Mouse (Mus musculus): ENCODE measurements around the gene Cd34. TPM values are rescaled to one million over a fixed set of nuclear protein-coding genes. Genes with fewer than 3 reads are reported as not detected.

Gene Cd34
- polyA plus RNA-seq, 1 experiment from 2014 or later, result 53.2 TPM

GRCm38 (mm10) chr1:194929972-194930355 is 8.7 kb upstream of the Cd34 start:
- Histone ChIP-seq H3K4me1 (replicated peaks; ENCODE audit: control insufficient read depth, insufficient read depth, low read length) (peaks cover 5% of the 10 kb centered on the region; the same call in 1 of the 2 replicates), H3K36me3 (ENCODE audit: control insufficient read depth, insufficient read depth, low read length) (no peaks in the 10 kb centered on the region), H3K9ac (ENCODE audit: low read length) (no peak overlapping the region), H3K4me3 (ENCODE audit: low read depth, low read length) (no peak overlapping the region), H3K9me3 (ENCODE audit: control insufficient read depth, low read length) (no peaks in the 10 kb centered on the region), H3K4me2 (ENCODE audit: low read length) (no peak overlapping the region), H3K27ac (ENCODE audit: low read depth) (0 out of 2 replicates have a peak overlapping the region, but pooled peaks have one; percentile 11), H3K27me3 (replicated peaks; ENCODE audit: control insufficient read depth, insufficient read depth, low read length) (no peaks in the 10 kb centered on the region)
- ATAC-seq (replicated peaks; ENCODE audit: low FRiP score, low TSS enrichment, low read depth) (no peak), DNase-seq (ENCODE audit: low spot score) (no peak)
- WGBS, result 40% methylated on average over 1 of the region's 1 CpGs

GRCm38 (mm10) chr1:194930706-194931105 is 7.9 kb upstream of the Cd34 start:
- Histone ChIP-seq H3K27ac (ENCODE audit: low read depth) (no peak overlapping the region), H3K4me1 (replicated peaks; ENCODE audit: control insufficient read depth, insufficient read depth, low read length) (peaks cover 5% of the 10 kb centered on the region; the same call in 1 of the 2 replicates), H3K4me3 (ENCODE audit: low read depth, low read length) (no peak overlapping the region), H3K36me3 (ENCODE audit: control insufficient read depth, insufficient read depth, low read length) (no peaks in the 10 kb centered on the region), H3K9ac (ENCODE audit: low read length) (no peak overlapping the region), H3K27me3 (replicated peaks; ENCODE audit: control insufficient read depth, insufficient read depth, low read length) (no peaks in the 10 kb centered on the region), H3K9me3 (ENCODE audit: control insufficient read depth, low read length) (no peaks in the 10 kb centered on the region), H3K4me2 (ENCODE audit: low read length) (no peak overlapping the region)
- no peak for DNase-seq (ENCODE audit: low spot score)
- no peak for ATAC-seq (replicated peaks; ENCODE audit: low FRiP score, low TSS enrichment, low read depth)

GRCm38 (mm10) chr1:194935351-194935750 is 3.3 kb upstream of the Cd34 start:
- ATAC-seq (replicated peaks; ENCODE audit: low FRiP score, low TSS enrichment, low read depth) (no peak), DNase-seq (ENCODE audit: low spot score) (no peak)
- peaks cover under 1% of the 10 kb centered on the region; the same call in 1 of the 2 replicates for H3K4me1 ChIP-seq (replicated peaks; ENCODE audit: control insufficient read depth, insufficient read depth, low read length)
- no peaks in the 10 kb centered on the region for H3K36me3 ChIP-seq (ENCODE audit: control insufficient read depth, insufficient read depth, low read length)
- H3K9me3 ChIP-seq (ENCODE audit: control insufficient read depth, low read length), result no peaks in the 10 kb centered on the region
- 0 out of 2 replicates have a peak, but pooled peaks cover 8% of the 10 kb centered on the region for H3K27me3 ChIP-seq (replicated peaks; ENCODE audit: control insufficient read depth, insufficient read depth, low read length)
- H3K4me3 ChIP-seq (ENCODE audit: low read depth, low read length), result no peak overlapping the region
- H3K9ac ChIP-seq (ENCODE audit: low read length), result no peak overlapping the region
- 31% methylated on average over 1 of the region's 1 CpGs for WGBS
- H3K4me2 ChIP-seq (ENCODE audit: low read length), result no peak overlapping the region
- no peak overlapping the region for H3K27ac ChIP-seq (ENCODE audit: low read depth)

GRCm38 (mm10) chr1:194941528-194941927 is 2.9 kb downstream of the Cd34 start:
- H3K4me1 ChIP-seq (replicated peaks; ENCODE audit: control insufficient read depth, insufficient read depth, low read length), result 0 out of 2 replicates have a peak, but pooled peaks cover 5% of the 10 kb centered on the region
- H3K4me3 ChIP-seq (ENCODE audit: low read depth, low read length), result no peak overlapping the region
- DNase-seq (ENCODE audit: low spot score) (no peak), ATAC-seq (replicated peaks; ENCODE audit: low FRiP score, low TSS enrichment, low read depth) (no peak)
- 0 out of 2 replicates have a peak, but pooled peaks cover 8% of the 10 kb centered on the region for H3K27me3 ChIP-seq (replicated peaks; ENCODE audit: control insufficient read depth, insufficient read depth, low read length)
- H3K9me3 ChIP-seq (ENCODE audit: control insufficient read depth, low read length), result no peaks in the 10 kb centered on the region
- H3K36me3 ChIP-seq (ENCODE audit: control insufficient read depth, insufficient read depth, low read length), result no peaks in the 10 kb centered on the region
- no peak overlapping the region for H3K27ac ChIP-seq (ENCODE audit: low read depth)
- H3K9ac ChIP-seq (ENCODE audit: low read length), result no peak overlapping the region
- no peak overlapping the region for H3K4me2 ChIP-seq (ENCODE audit: low read length)

GRCm38 (mm10) chr1:194942912-194943311 is 4.3 kb downstream of the Cd34 start:
- H3K4me3 ChIP-seq (ENCODE audit: low read depth, low read length), result no peak overlapping the region
- H3K27me3 ChIP-seq (replicated peaks; ENCODE audit: control insufficient read depth, insufficient read depth, low read length), result 0 out of 2 replicates have a peak, but pooled peaks cover 8% of the 10 kb centered on the region
- H3K4me1 ChIP-seq (replicated peaks; ENCODE audit: control insufficient read depth, insufficient read depth, low read length), result 0 out of 2 replicates have a peak, but pooled peaks cover 5% of the 10 kb centered on the region
- no peak overlapping the region for H3K4me2 ChIP-seq (ENCODE audit: low read length)
- H3K36me3 ChIP-seq (ENCODE audit: control insufficient read depth, insufficient read depth, low read length), result no peaks in the 10 kb centered on the region
- ATAC-seq (replicated peaks; ENCODE audit: low FRiP score, low TSS enrichment, low read depth) (no peak), DNase-seq (ENCODE audit: low spot score) (no peak)
- H3K27ac ChIP-seq (ENCODE audit: low read depth), result no peak overlapping the region
- H3K9me3 ChIP-seq (ENCODE audit: control insufficient read depth, low read length), result no peaks in the 10 kb centered on the region
- H3K9ac ChIP-seq (ENCODE audit: low read length), result no peak overlapping the region

GRCm38 (mm10) chr1:194943485-194943884 is 4.9 kb downstream of the Cd34 start:
- 0 out of 2 replicates have a peak, but pooled peaks cover 5% of the 10 kb centered on the region for H3K4me1 ChIP-seq (replicated peaks; ENCODE audit: control insufficient read depth, insufficient read depth, low read length)
- DNase-seq (ENCODE audit: low spot score) (no peak), ATAC-seq (replicated peaks; ENCODE audit: low FRiP score, low TSS enrichment, low read depth) (no peak)
- H3K27me3 ChIP-seq (replicated peaks; ENCODE audit: control insufficient read depth, insufficient read depth, low read length), result 0 out of 2 replicates have a peak, but pooled peaks cover 8% of the 10 kb centered on the region
- H3K4me2 ChIP-seq (ENCODE audit: low read length), result no peak overlapping the region
- H3K36me3 ChIP-seq (ENCODE audit: control insufficient read depth, insufficient read depth, low read length), result no peaks in the 10 kb centered on the region
- no peak overlapping the region for H3K27ac ChIP-seq (ENCODE audit: low read depth)
- WGBS, result 66% methylated on average over 5 of the region's 5 CpGs
- no peak overlapping the region for H3K9ac ChIP-seq (ENCODE audit: low read length)
- H3K4me3 ChIP-seq (ENCODE audit: low read depth, low read length), result no peak overlapping the region
- no peaks in the 10 kb centered on the region for H3K9me3 ChIP-seq (ENCODE audit: control insufficient read depth, low read length)

GRCm38 (mm10) chr1:194945382-194945781 is 6.8 kb downstream of the Cd34 start:
- 41% methylated on average over 2 of the region's 2 CpGs for WGBS

GRCm38 (mm10) chr1:194946467-194946866 is 7.8 kb downstream of the Cd34 start:
- Histone ChIP-seq H3K9me3 (ENCODE audit: control insufficient read depth, low read length) (no peaks in the 10 kb centered on the region), H3K4me3 (ENCODE audit: low read depth, low read length) (no peak overlapping the region), H3K9ac (ENCODE audit: low read length) (no peak overlapping the region), H3K4me1 (replicated peaks; ENCODE audit: control insufficient read depth, insufficient read depth, low read length) (0 out of 2 replicates have a peak, but pooled peaks cover 5% of the 10 kb centered on the region), H3K4me2 (ENCODE audit: low read length) (no peak overlapping the region), H3K27ac (ENCODE audit: low read depth) (no peak overlapping the region), H3K36me3 (ENCODE audit: control insufficient read depth, insufficient read depth, low read length) (no peaks in the 10 kb centered on the region), H3K27me3 (replicated peaks; ENCODE audit: control insufficient read depth, insufficient read depth, low read length) (no peaks in the 10 kb centered on the region)
- no peak for DNase-seq (ENCODE audit: low spot score)
- 91% methylated on average over 1 of the region's 1 CpGs for WGBS
- ATAC-seq (replicated peaks; ENCODE audit: low FRiP score, low TSS enrichment, low read depth), result no peak

More at GRCm38 (mm10) chr1:194945382-194945781, 6.8 kb downstream of the Cd34 start:
- Histone ChIP-seq H3K4me2 (ENCODE audit: low read length) (no peak overlapping the region), H3K9ac (ENCODE audit: low read length) (no peak overlapping the region), H3K4me1 (replicated peaks; ENCODE audit: control insufficient read depth, insufficient read depth, low read length) (0 out of 2 replicates have a peak, but pooled peaks cover 5% of the 10 kb centered on the region), H3K27ac (ENCODE audit: low read depth) (no peak overlapping the region), H3K9me3 (ENCODE audit: control insufficient read depth, low read length) (no peaks in the 10 kb centered on the region), H3K4me3 (ENCODE audit: low read depth, low read length) (no peak overlapping the region), H3K36me3 (ENCODE audit: control insufficient read depth, insufficient read depth, low read length) (no peaks in the 10 kb centered on the region), H3K27me3 (replicated peaks; ENCODE audit: control insufficient read depth, insufficient read depth, low read length) (no peaks in the 10 kb centered on the region)
- ATAC-seq (replicated peaks; ENCODE audit: low FRiP score, low TSS enrichment, low read depth) (no peak), DNase-seq (ENCODE audit: low spot score) (no peak)

- Histone ChIP-seq H3K4me2 (ENCODE audit: low read length) (no peak overlapping the region), H3K27ac (ENCODE audit: low read depth) (no peak overlapping the region), H3K4me3 (ENCODE audit: low read depth, low read length) (no peak overlapping the region), H3K36me3 (ENCODE audit: control insufficient read depth, insufficient read depth, low read length) (no peaks in the 10 kb centered on the region), H3K4me1 (replicated peaks; ENCODE audit: control insufficient read depth, insufficient read depth, low read length) (no peaks in the 10 kb centered on the region), H3K27me3 (replicated peaks; ENCODE audit: control insufficient read depth, insufficient read depth, low read length) (no peaks in the 10 kb centered on the region), H3K9ac (ENCODE audit: low read length) (no peak overlapping the region), H3K9me3 (ENCODE audit: control insufficient read depth, low read length) (no peaks in the 10 kb centered on the region)
- DNase-seq (ENCODE audit: low spot score) (no peak), ATAC-seq (replicated peaks; ENCODE audit: low FRiP score, low TSS enrichment, low read depth) (no peak)
- 59% methylated on average over 2 of the region's 2 CpGs for WGBS
Measured at GRCm38 (mm10) chr1:194950913-194951312, 12.3 kb downstream of the Cd34 start.

Measured in intestine, embryonic 14.5 days (tissue).